8 mouse cellular contexts compared by ENCODE assay signal in the genomic region with DNA sequence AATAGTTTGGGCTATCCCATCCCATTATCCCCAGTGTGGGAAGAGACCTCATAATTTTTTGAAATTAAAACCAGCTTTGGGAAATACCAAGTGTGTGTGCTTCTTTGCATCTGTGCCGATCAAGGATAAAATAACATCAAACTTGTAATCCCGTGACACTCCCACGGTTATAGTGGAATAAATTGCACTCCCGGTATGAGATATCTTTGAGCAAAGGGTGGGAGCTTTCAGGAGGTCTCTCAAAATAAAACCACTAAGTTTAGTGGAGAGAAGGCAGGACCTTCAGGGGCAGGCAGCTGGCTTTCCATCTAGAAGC. TPM values are rescaled to one million over a fixed set of nuclear protein-coding genes. Genes with fewer than 3 reads are reported as not detected.
DNase-seq lines count a peak whose midpoint lies in the region; ATAC-seq lines count a peak whose summit lies in the region.

No protein-coding gene starts in this region.

- no peak for ATAC-seq in kidney, embryonic 16.5 days (ENCODE audit: low FRiP score, low TSS enrichment)
- no peak for ATAC-seq in hindbrain, embryonic 15.5 days (ENCODE audit: low FRiP score, low read depth)
- no peak for ATAC-seq in midbrain, embryonic 14.5 days (ENCODE audit: low FRiP score, low TSS enrichment)

- H3K27ac ChIP-seq in kidney, embryonic 16.5 days (ENCODE audit: low read length) = peak overlapping the region; percentile 97
- H3K27ac ChIP-seq in embryonic facial prominence, embryonic 10.5 days (replicated peaks) = peak overlapping the region; percentile 93
- peak overlapping the region; percentile 62 for H3K27ac ChIP-seq in hindbrain, embryonic 15.5 days (replicated peaks)
- 0 out of 2 replicates have a peak overlapping the region, but pooled peaks have one; percentile 26 for H3K27ac ChIP-seq in midbrain, embryonic 14.5 days (replicated peaks; ENCODE audit: low read depth, low read length)

- H3K4me1 ChIP-seq in kidney, embryonic 16.5 days (ENCODE audit: insufficient read depth, low read length) = peaks cover 33% of the 10 kb centered on the region
- peaks cover 51% of the 10 kb centered on the region for H3K4me1 ChIP-seq in embryonic facial prominence, embryonic 10.5 days
- H3K4me1 ChIP-seq in hindbrain, embryonic 15.5 days (replicated peaks) = peaks cover 23% of the 10 kb centered on the region
- H3K4me1 ChIP-seq in midbrain, embryonic 14.5 days (ENCODE audit: control insufficient read depth, insufficient read depth, low read length) = 0 out of 2 replicates have a peak, but pooled peaks cover 5% of the 10 kb centered on the region

- peak overlapping the region; percentile 71 for H3K9ac ChIP-seq in kidney, embryonic 16.5 days (replicated peaks; ENCODE audit: low read length)
- no peak overlapping the region; the same call in 1 of the 2 replicates for H3K9ac ChIP-seq in hindbrain, embryonic 15.5 days
- peak overlapping the region; percentile 43; the same call in 1 of the 2 replicates for H3K9ac ChIP-seq in midbrain, embryonic 14.5 days (replicated peaks; ENCODE audit: low read length)

- 16% methylated on average over 4 of the region's 4 CpGs for WGBS in kidney, embryonic 16.5 days
- WGBS in embryonic facial prominence, embryonic 10.5 days = 45% methylated on average over 4 of the region's 4 CpGs
- WGBS in hindbrain, embryonic 15.5 days = 40% methylated on average over 4 of the region's 4 CpGs
- 43% methylated on average over 4 of the region's 4 CpGs for WGBS in midbrain, embryonic 14.5 days

- peak overlapping the region; percentile 38 for H3K4me3 ChIP-seq in kidney, embryonic 16.5 days (ENCODE audit: low read length)
- H3K4me3 ChIP-seq in embryonic facial prominence, embryonic 10.5 days = peak overlapping the region; percentile 62
- peak overlapping the region; percentile 31 for H3K4me3 ChIP-seq in hindbrain, embryonic 15.5 days
- H3K4me3 ChIP-seq in midbrain, embryonic 14.5 days (replicated peaks; ENCODE audit: low read depth, low read length) = peak overlapping the region; percentile 20

- H3K9me3 ChIP-seq in kidney, embryonic 16.5 days (ENCODE audit: low read length) = no peaks in the 10 kb centered on the region
- H3K9me3 ChIP-seq in embryonic facial prominence, embryonic 10.5 days = 0 out of 2 replicates have a peak, but pooled peaks cover 2% of the 10 kb centered on the region
- H3K9me3 ChIP-seq in hindbrain, embryonic 15.5 days = no peaks in the 10 kb centered on the region
- no peaks in the 10 kb centered on the region for H3K9me3 ChIP-seq in midbrain, embryonic 14.5 days (ENCODE audit: control insufficient read depth, low read length)

- H3K27me3 ChIP-seq in kidney, embryonic 16.5 days (ENCODE audit: insufficient read depth, low read length) = no peaks in the 10 kb centered on the region
- peaks cover 7% of the 10 kb centered on the region for H3K27me3 ChIP-seq in embryonic facial prominence, embryonic 10.5 days (replicated peaks; ENCODE audit: low read depth, poor library complexity, severe bottlenecking)
- no peaks in the 10 kb centered on the region for H3K27me3 ChIP-seq in hindbrain, embryonic 15.5 days
- H3K27me3 ChIP-seq in midbrain, embryonic 14.5 days (ENCODE audit: control insufficient read depth, insufficient read depth, low read length) = no peaks in the 10 kb centered on the region; the same call in 1 of the 2 replicates

- DNase-seq in kidney, postnatal 10 days = no peak
- no peak for DNase-seq in embryonic facial prominence, embryonic 10.5 days (ENCODE audit: low spot score)
- DNase-seq in midbrain, embryonic 14.5 days = no peak
- no peak for DNase-seq in right cerebral cortex, postnatal 25 days
- no peak for DNase-seq in frontal cortex, postnatal 14 days (ENCODE audit: low spot score in 2 of 2)
- DNase-seq in thymus, adult 18-20 months = no peak

- peak overlapping the region; percentile 58 for H3K4me2 ChIP-seq in kidney, embryonic 16.5 days (replicated peaks; ENCODE audit: low read depth, low read length)
- H3K4me2 ChIP-seq in hindbrain, embryonic 15.5 days = peak overlapping the region; percentile 52
- peak overlapping the region; percentile 51 for H3K4me2 ChIP-seq in midbrain, embryonic 14.5 days (ENCODE audit: low read length)

- peaks cover 10% of the 10 kb centered on the region for H3K36me3 ChIP-seq in kidney, embryonic 16.5 days (ENCODE audit: insufficient read depth, low read length)
- H3K36me3 ChIP-seq in embryonic facial prominence, embryonic 10.5 days (replicated peaks) = peaks cover 10% of the 10 kb centered on the region
- no peaks in the 10 kb centered on the region for H3K36me3 ChIP-seq in hindbrain, embryonic 15.5 days
- H3K36me3 ChIP-seq in midbrain, embryonic 14.5 days (ENCODE audit: control insufficient read depth, insufficient read depth, low read length) = no peaks in the 10 kb centered on the region

RNA-seq across cellular contexts. Expression of gene Sertad1, which starts 3.5 kb away (rescaled TPM):
- polyA plus RNA-seq in kidney, embryonic 16.5 days (2015; fragmentation: Nextera tagmentation; extraction: Ambion mirVana) = 42.3 and 45.8 TPM in 2 replicates
- polyA plus RNA-seq in embryonic facial prominence, embryonic 10.5 days (2016; fragmentation: Nextera tagmentation; extraction: Ambion mirVana) = 24.0 and 25.1 TPM in 2 replicates
- polyA plus RNA-seq in hindbrain, embryonic 15.5 days (2015; fragmentation: Nextera tagmentation; extraction: Ambion mirVana) = 9.3 and 9.8 TPM in 2 replicates
- polyA plus RNA-seq in midbrain, embryonic 14.5 days (2014; fragmentation: Nextera tagmentation; extraction: Ambion mirVana) = 6.0 and 7.5 TPM in 2 replicates

RNA-seq across cellular contexts. Expression of gene Prx, which starts 8.9 kb away (rescaled TPM):
- polyA plus RNA-seq in kidney, embryonic 16.5 days (2015; fragmentation: Nextera tagmentation; extraction: Ambion mirVana) = 4.9 and 5.1 TPM in 2 replicates
- 3.8 and 4.2 TPM in 2 replicates for polyA plus RNA-seq in embryonic facial prominence, embryonic 10.5 days (2016; fragmentation: Nextera tagmentation; extraction: Ambion mirVana)
- polyA plus RNA-seq in hindbrain, embryonic 15.5 days (2015; fragmentation: Nextera tagmentation; extraction: Ambion mirVana) = 1.8 and 1.9 TPM in 2 replicates
- polyA plus RNA-seq in midbrain, embryonic 14.5 days (2014; fragmentation: Nextera tagmentation; extraction: Ambion mirVana) = 0.77 and 0.97 TPM in 2 replicates

RNA-seq across cellular contexts. Expression of gene Sertad3, which starts 16.6 kb away (rescaled TPM):
- polyA plus RNA-seq in kidney, embryonic 16.5 days (2015; fragmentation: Nextera tagmentation; extraction: Ambion mirVana) = 27.5 and 32.5 TPM in 2 replicates
- 26.2 and 26.5 TPM in 2 replicates for polyA plus RNA-seq in embryonic facial prominence, embryonic 10.5 days (2016; fragmentation: Nextera tagmentation; extraction: Ambion mirVana)
- 10.5 and 11.3 TPM in 2 replicates for polyA plus RNA-seq in hindbrain, embryonic 15.5 days (2015; fragmentation: Nextera tagmentation; extraction: Ambion mirVana)
- 6.6 and 9.8 TPM in 2 replicates for polyA plus RNA-seq in midbrain, embryonic 14.5 days (2014; fragmentation: Nextera tagmentation; extraction: Ambion mirVana)

RNA-seq across cellular contexts. Expression of gene Hipk4, which starts 32.9 kb away (rescaled TPM):
- polyA plus RNA-seq in kidney, embryonic 16.5 days (2015; fragmentation: Nextera tagmentation; extraction: Ambion mirVana) = 0.70 and 0.73 TPM in 2 replicates
- polyA plus RNA-seq in embryonic facial prominence, embryonic 10.5 days (2016; fragmentation: Nextera tagmentation; extraction: Ambion mirVana) = 0.45 and 0.60 TPM in 2 replicates
- polyA plus RNA-seq in hindbrain, embryonic 15.5 days (2015; fragmentation: Nextera tagmentation; extraction: Ambion mirVana) = 0.82 and 1.0 TPM in 2 replicates
- polyA plus RNA-seq in midbrain, embryonic 14.5 days (2014; fragmentation: Nextera tagmentation; extraction: Ambion mirVana) = 0.43 and 0.78 TPM in 2 replicates

RNA-seq across cellular contexts. Expression of gene Blvrb, which starts 42.4 kb away (rescaled TPM):
- polyA plus RNA-seq in kidney, embryonic 16.5 days (2015; fragmentation: Nextera tagmentation; extraction: Ambion mirVana) = 50.8 and 54.6 TPM in 2 replicates
- polyA plus RNA-seq in embryonic facial prominence, embryonic 10.5 days (2016; fragmentation: Nextera tagmentation; extraction: Ambion mirVana) = 31.9 and 35.2 TPM in 2 replicates
- 20.2 and 24.0 TPM in 2 replicates for polyA plus RNA-seq in hindbrain, embryonic 15.5 days (2015; fragmentation: Nextera tagmentation; extraction: Ambion mirVana)
- polyA plus RNA-seq in midbrain, embryonic 14.5 days (2014; fragmentation: Nextera tagmentation; extraction: Ambion mirVana) = 8.9 and 17.3 TPM in 2 replicates

Comparison
In these comparisons a context has a peak if more than half of its experiments do, and no peak if none do; other contexts are left out.
1. H3K27ac ChIP-seq: peak in every context shown above with its lines; median percentile 97 in kidney, embryonic 16.5 days; 93 in embryonic facial prominence, embryonic 10.5 days; 62 in hindbrain, embryonic 15.5 days; 26 in midbrain, embryonic 14.5 days.